Mouse (Mus musculus): ENCODE data around the gene Zfp346. TPM values are rescaled to one million over a fixed set of nuclear protein-coding genes. Genes with fewer than 3 reads are reported as not detected.

Gene Zfp346
- 10.6 and 11.6 TPM in 2 replicates for polyA plus RNA-seq (2012; rRNA removed)

GRCm38 (mm10) chr13:55105045-55105952, at the start of gene Zfp346:
Gene Zfp346 (plus strand): TSS chr13:55105311.

GRCm38 (mm10) chr13:55099726-55100478, 5.2 kb upstream of the Zfp346 start, which contains the start of gene Uimc1:
Gene Uimc1 (minus strand): TSS chr13:55100300.

GRCm38 (mm10) chr13:55133448-55133847, 28.3 kb downstream of the Zfp346 start, which contains the start of gene Gm17617:
Gene Gm17617 (minus strand): TSS chr13:55133548.

GRCm38 (mm10) chr13:55152621-55153415, 47.7 kb downstream of the Zfp346 start, which contains the start of gene Fgfr4:
Gene Fgfr4 (plus strand): TSS chr13:55152640.

Other genes starting within 250 kb of the Zfp346 start
- 0.36 TPM in 2 replicates for gene Unc5a, start 155.9 kb upstream of the Zfp346 start, polyA plus RNA-seq (2012; rRNA removed)
- gene Hk3, start 83.9 kb upstream of the Zfp346 start, polyA plus RNA-seq (2012; rRNA removed), result 3.4 and 5.0 TPM in 2 replicates
- 12.7 and 14.9 TPM in 2 replicates for gene Uimc1, start 5.0 kb upstream of the Zfp346 start, polyA plus RNA-seq (2012; rRNA removed)
- gene Gm17617, start 28.2 kb downstream of the Zfp346 start, polyA plus RNA-seq (2012; rRNA removed), result not detected in 2 replicates
- gene Fgfr4, start 47.3 kb downstream of the Zfp346 start, polyA plus RNA-seq (2012; rRNA removed), result 3.7 and 4.2 TPM in 2 replicates
- gene Nsd1, start 104.5 kb downstream of the Zfp346 start, polyA plus RNA-seq (2012; rRNA removed), result 8.5 and 9.9 TPM in 2 replicates
- gene Prelid1, start 215.2 kb downstream of the Zfp346 start, polyA plus RNA-seq (2012; rRNA removed), result 106 and 131 TPM in 2 replicates
- 46.2 and 48.4 TPM in 2 replicates for gene Rab24, start 216.6 kb downstream of the Zfp346 start, polyA plus RNA-seq (2012; rRNA removed)
- gene Mxd3, start 224.5 kb downstream of the Zfp346 start, polyA plus RNA-seq (2012; rRNA removed), result 28.7 and 32.2 TPM in 2 replicates

Data from liver, embryonic 14 days (tissue).